Mouse (Mus musculus): ENCODE data around the gene Gm10840. TPM values are rescaled to one million over a fixed set of nuclear protein-coding genes. Genes with fewer than 3 reads are reported as not detected.
"Not testable (repeated sequence)": the region's sequence is repeated elsewhere in the genome, so short reads cannot be mapped to it uniquely, and the experiment has no call there.

Gm10840 gene
- polyA plus RNA-seq, 1 experiment from 2014 or later = not detected

GRCm38 (mm10) chr11:106199997-106200396 is 39.3 kb downstream of the Gm10840 start:
- H3K27ac ChIP-seq (ENCODE audit: low read depth); H3K4me3 ChIP-seq (ENCODE audit: low read depth, low read length); H3K4me2 ChIP-seq (ENCODE audit: low read length); H3K9me3 ChIP-seq (ENCODE audit: control insufficient read depth, low read length); DNase-seq (ENCODE audit: low spot score); ATAC-seq (replicated peaks; ENCODE audit: low FRiP score, low TSS enrichment, low read depth); H3K4me1 ChIP-seq (replicated peaks; ENCODE audit: control insufficient read depth, insufficient read depth, low read length); H3K27me3 ChIP-seq (replicated peaks; ENCODE audit: control insufficient read depth, insufficient read depth, low read length); H3K9ac ChIP-seq (ENCODE audit: low read length): not testable (repeated sequence)
- H3K36me3 ChIP-seq (ENCODE audit: control insufficient read depth, insufficient read depth, low read length) = peaks cover 77% of the 10 kb centered on the region
- WGBS = 95% methylated on average over 7 of the region's 7 CpGs

GRCm38 (mm10) chr11:106200756-106201155 is 40.1 kb downstream of the Gm10840 start:
- DNase-seq (ENCODE audit: low spot score) (no peak), ATAC-seq (replicated peaks; ENCODE audit: low FRiP score, low TSS enrichment, low read depth) (no peak)
- Histone ChIP-seq H3K36me3 (ENCODE audit: control insufficient read depth, insufficient read depth, low read length) (peaks cover 84% of the 10 kb centered on the region), H3K9ac (ENCODE audit: low read length) (no peak overlapping the region), H3K4me2 (ENCODE audit: low read length) (no peak overlapping the region), H3K4me3 (ENCODE audit: low read depth, low read length) (no peak overlapping the region), H3K27ac (ENCODE audit: low read depth) (no peak overlapping the region), H3K27me3 (replicated peaks; ENCODE audit: control insufficient read depth, insufficient read depth, low read length) (no peaks in the 10 kb centered on the region), H3K4me1 (replicated peaks; ENCODE audit: control insufficient read depth, insufficient read depth, low read length) (no peaks in the 10 kb centered on the region), H3K9me3 (ENCODE audit: control insufficient read depth, low read length) (no peaks in the 10 kb centered on the region)
- 77% methylated on average over 6 of the region's 6 CpGs for WGBS

GRCm38 (mm10) chr11:106201337-106202122 is 40.9 kb downstream of the Gm10840 start:
- ATAC-seq (replicated peaks; ENCODE audit: low FRiP score, low TSS enrichment, low read depth) (no peak), DNase-seq (ENCODE audit: low spot score) (no peak)
- Histone ChIP-seq H3K27me3 (replicated peaks; ENCODE audit: control insufficient read depth, insufficient read depth, low read length) (no peaks in the 10 kb centered on the region), H3K4me1 (replicated peaks; ENCODE audit: control insufficient read depth, insufficient read depth, low read length) (no peaks in the 10 kb centered on the region), H3K27ac (ENCODE audit: low read depth) (no peak overlapping the region), H3K9me3 (ENCODE audit: control insufficient read depth, low read length) (no peaks in the 10 kb centered on the region), H3K4me2 (ENCODE audit: low read length) (no peak overlapping the region), H3K4me3 (ENCODE audit: low read depth, low read length) (no peak overlapping the region), H3K9ac (ENCODE audit: low read length) (no peak overlapping the region), H3K36me3 (ENCODE audit: control insufficient read depth, insufficient read depth, low read length) (peaks cover 88% of the 10 kb centered on the region)
- WGBS = 91% methylated on average over 19 of the region's 19 CpGs

GRCm38 (mm10) chr11:106202123-106202465 is 41.4 kb downstream of the Gm10840 start, which contains the start of gene Strada:
Strada (minus strand) TSS chr11:106202168.
- Histone ChIP-seq H3K4me2 (ENCODE audit: low read length) (no peak within 1 kb of the TSS), H3K4me3 (ENCODE audit: low read depth, low read length) (no peak within 1 kb of the TSS), H3K4me1 (replicated peaks; ENCODE audit: control insufficient read depth, insufficient read depth, low read length) (no peaks in the 10 kb centered on the region), H3K27me3 (replicated peaks; ENCODE audit: control insufficient read depth, insufficient read depth, low read length) (no peaks in the 10 kb centered on the region), H3K9me3 (ENCODE audit: control insufficient read depth, low read length) (no peaks in the 10 kb centered on the region), H3K9ac (ENCODE audit: low read length) (no peak within 1 kb of the TSS), H3K27ac (ENCODE audit: low read depth) (no peak within 1 kb of the TSS), H3K36me3 (ENCODE audit: control insufficient read depth, insufficient read depth, low read length) (peaks cover 88% of the 10 kb centered on the region)
- WGBS = 84% methylated on average over 5 of the region's 5 CpGs
- ATAC-seq (replicated peaks; ENCODE audit: low FRiP score, low TSS enrichment, low read depth) (no peak), DNase-seq (ENCODE audit: low spot score) (no peak)

Other genes with a start within 250 kb of the Gm10840 start
- 38.1 TPM in 2 replicates for gene Cyb561, start 207.5 kb upstream of the Gm10840 start, polyA plus RNA-seq (2014; fragmentation: Nextera tagmentation; extraction: Ambion mirVana)
- 1.4 TPM in 2 replicates for gene Ace, start 192.9 kb upstream of the Gm10840 start, polyA plus RNA-seq (2014; fragmentation: Nextera tagmentation; extraction: Ambion mirVana)
- gene Ace3, start 166.2 kb upstream of the Gm10840 start, polyA plus RNA-seq (2014; fragmentation: Nextera tagmentation; extraction: Ambion mirVana) = not detected in 2 replicates
- 0.99 and 1.3 TPM in 2 replicates for gene Kcnh6, start 152.7 kb upstream of the Gm10840 start, polyA plus RNA-seq (2014; fragmentation: Nextera tagmentation; extraction: Ambion mirVana)
- gene Dcaf7, start 124.0 kb upstream of the Gm10840 start, polyA plus RNA-seq (2014; fragmentation: Nextera tagmentation; extraction: Ambion mirVana) = 62.2 and 68.6 TPM in 2 replicates
- gene Taco1, start 94.8 kb upstream of the Gm10840 start, polyA plus RNA-seq (2014; fragmentation: Nextera tagmentation; extraction: Ambion mirVana) = 8.8 and 10.3 TPM in 2 replicates
- 22.3 and 23.0 TPM in 2 replicates for gene Map3k3, start 76.2 kb upstream of the Gm10840 start, polyA plus RNA-seq (2014; fragmentation: Nextera tagmentation; extraction: Ambion mirVana)
- gene Limd2, start within 50 bp of the Gm10840 start, polyA plus RNA-seq (2014; fragmentation: Nextera tagmentation; extraction: Ambion mirVana) = 129 and 153 TPM in 2 replicates
- gene Strada, start 41.3 kb downstream of the Gm10840 start, polyA plus RNA-seq (2014; fragmentation: Nextera tagmentation; extraction: Ambion mirVana) = 20.6 and 25.1 TPM in 2 replicates
- gene Ccdc47, start 55.5 kb downstream of the Gm10840 start, polyA plus RNA-seq (2014; fragmentation: Nextera tagmentation; extraction: Ambion mirVana) = 64.4 and 76.1 TPM in 2 replicates
- gene Ddx42, start 56.1 kb downstream of the Gm10840 start, polyA plus RNA-seq (2014; fragmentation: Nextera tagmentation; extraction: Ambion mirVana) = 66.5 and 80.8 TPM in 2 replicates
- gene Ftsj3, start 95.2 kb downstream of the Gm10840 start, polyA plus RNA-seq (2014; fragmentation: Nextera tagmentation; extraction: Ambion mirVana) = 65.1 and 69.9 TPM in 2 replicates
- 248 and 256 TPM in 2 replicates for gene Psmc5, start 95.3 kb downstream of the Gm10840 start, polyA plus RNA-seq (2014; fragmentation: Nextera tagmentation; extraction: Ambion mirVana)
- 64.4 and 72.4 TPM in 2 replicates for gene Smarcd2, start 112.1 kb downstream of the Gm10840 start, polyA plus RNA-seq (2014; fragmentation: Nextera tagmentation; extraction: Ambion mirVana)
- 0.16 and 0.26 TPM in 2 replicates for gene Tcam1, start 115.8 kb downstream of the Gm10840 start, polyA plus RNA-seq (2014; fragmentation: Nextera tagmentation; extraction: Ambion mirVana)
- not detected in 2 replicates for gene Gh, start 141.0 kb downstream of the Gm10840 start, polyA plus RNA-seq (2014; fragmentation: Nextera tagmentation; extraction: Ambion mirVana)
- 3.8 and 4.2 TPM in 2 replicates for gene Cd79b, start 153.9 kb downstream of the Gm10840 start, polyA plus RNA-seq (2014; fragmentation: Nextera tagmentation; extraction: Ambion mirVana)
- 0.04 TPM in 1 of 2 replicates, not detected in the other for gene Scn4a, start 192.4 kb downstream of the Gm10840 start, polyA plus RNA-seq (2014; fragmentation: Nextera tagmentation; extraction: Ambion mirVana)
- gene Prr29, start 204.6 kb downstream of the Gm10840 start, polyA plus RNA-seq (2014; fragmentation: Nextera tagmentation; extraction: Ambion mirVana) = 0.60 and 0.74 TPM in 2 replicates
- 41.6 and 50.5 TPM in 2 replicates for gene Icam2, start 227.2 kb downstream of the Gm10840 start, polyA plus RNA-seq (2014; fragmentation: Nextera tagmentation; extraction: Ambion mirVana)